Mouse (Mus musculus) embryonic facial prominence, embryonic 12.5 days (tissue): ENCODE data around the gene Osbpl9. TPM values are rescaled to one million over a fixed set of nuclear protein-coding genes. Genes with fewer than 3 reads are reported as not detected.

ENCODE experiments used
- ATAC-seq: fragments of 200-750 bp; cut with Nextera tagmentation; 2 replicates; pipeline ENCODE4 v1.8.0; 2017; ENCODE audit not compliant: insufficient number of reproducible peaks, insufficient read depth, low FRiP score, low TSS enrichment
- H3K27ac ChIP-seq: fragments of 300-500 bp; sonication (generic); 2 replicates; pipeline ENCODE4 v1.5.1; 2016; ENCODE audit warnings: mild to moderate bottlenecking
- H3K27me3 ChIP-seq: fragments of 300-500 bp; sonication (generic); 2 replicates; pipeline ENCODE4 v1.6.1; 2016; ENCODE audit warnings: mild to moderate bottlenecking, moderate library complexity
- H3K36me3 ChIP-seq: fragments of 300-500 bp; sonication (generic); 2 replicates; pipeline ENCODE4 v1.6.1; 2016; ENCODE audit warnings: mild to moderate bottlenecking
- H3K4me1 ChIP-seq: fragments of 300-500 bp; sonication (generic); 2 replicates; pipeline ENCODE4 v1.6.1; 2016
- H3K4me2 ChIP-seq: fragments of 300-500 bp; sonication (generic); replicated peaks from 2 replicates; pipeline ENCODE4 v1.6.1; 2016; ENCODE audit warnings: mild to moderate bottlenecking, moderate library complexity
- H3K4me3 ChIP-seq: fragments of 300-500 bp; sonication (generic); 2 replicates; pipeline ENCODE4 v1.5.1; 2016; ENCODE audit warnings: mild to moderate bottlenecking
- H3K9ac ChIP-seq: fragments of 300-500 bp; sonication (generic); 2 replicates; pipeline ENCODE4 v1.6.1; 2016; ENCODE audit warnings: mild to moderate bottlenecking, moderate library complexity
- H3K9me3 ChIP-seq: fragments of 300-500 bp; sonication (generic); 2 replicates; pipeline ENCODE4 v1.6.1; 2016; ENCODE audit warnings: mild to moderate bottlenecking, moderate library complexity
- WGBS: fragments of 180-500 bp; shearing (Covaris S2); methylation state at CpG from one replicate; pipeline ENCODE4 v1.1.7; 2016; 5-methylcytosine and 5-hydroxymethylcytosine counted together
- polyA plus RNA-seq: library from polyadenylated mRNA; unstranded; fragments of >200 nt; fragmentation: Nextera tagmentation; extraction: Ambion mirVana; gene quantifications from 2 replicates; pipeline ENCODE4 v1.2.1, GENCODE M21; 2016

Gene Osbpl9
- polyA plus RNA-seq, 1 experiment from 2014 or later = 76.1 TPM

- no peak overlapping the region for H3K27ac ChIP-seq
- H3K9ac ChIP-seq = no peak overlapping the region
- peaks cover 84% of the 10 kb centered on the region for H3K36me3 ChIP-seq
- H3K4me1 ChIP-seq = no peaks in the 10 kb centered on the region
- H3K9me3 ChIP-seq = no peaks in the 10 kb centered on the region
- H3K4me3 ChIP-seq = no peak overlapping the region
- ATAC-seq = no peak
- no peaks in the 10 kb centered on the region for H3K27me3 ChIP-seq
- 92% methylated on average over 8 of the region's 8 CpGs for WGBS
- H3K4me2 ChIP-seq = no peak overlapping the region
Observed at GRCm38 (mm10) chr4:109057640-109058039, 144.4 kb downstream of the Osbpl9 start.

GRCm38 (mm10) chr4:109056351-109056750, 145.7 kb downstream of the Osbpl9 start:
- H3K4me3 ChIP-seq = no peak overlapping the region
- no peak for ATAC-seq
- H3K36me3 ChIP-seq = peaks cover 74% of the 10 kb centered on the region
- 0 out of 2 replicates have a peak, but pooled peaks cover 3% of the 10 kb centered on the region for H3K4me1 ChIP-seq
- no peak overlapping the region for H3K9ac ChIP-seq
- WGBS = 85% methylated on average over 7 of the region's 7 CpGs
- no peak overlapping the region for H3K4me2 ChIP-seq
- H3K27ac ChIP-seq = no peak overlapping the region
- no peaks in the 10 kb centered on the region for H3K27me3 ChIP-seq
- no peaks in the 10 kb centered on the region for H3K9me3 ChIP-seq

GRCm38 (mm10) chr4:109054003-109054402, 148.1 kb downstream of the Osbpl9 start:
- Histone ChIP-seq H3K9ac (no peak overlapping the region), H3K36me3 (peaks cover 74% of the 10 kb centered on the region), H3K4me2 (no peak overlapping the region), H3K27me3 (no peaks in the 10 kb centered on the region), H3K4me3 (no peak overlapping the region), H3K4me1 (0 out of 2 replicates have a peak, but pooled peaks cover 3% of the 10 kb centered on the region), H3K27ac (no peak overlapping the region), H3K9me3 (no peaks in the 10 kb centered on the region)
- no peak for ATAC-seq
- 84% methylated on average over 9 of the region's 9 CpGs for WGBS

- Histone ChIP-seq H3K4me1 (0 out of 2 replicates have a peak, but pooled peaks cover 3% of the 10 kb centered on the region), H3K27me3 (no peaks in the 10 kb centered on the region), H3K4me2 (no peak overlapping the region), H3K9ac (no peak overlapping the region), H3K36me3 (peaks cover 68% of the 10 kb centered on the region), H3K27ac (no peak overlapping the region), H3K4me3 (no peak overlapping the region), H3K9me3 (no peaks in the 10 kb centered on the region)
- ATAC-seq = no peak
- no CpG with 5 or more reads among the region's 1 CpGs for WGBS
Observed at GRCm38 (mm10) chr4:109052282-109052681, 149.8 kb downstream of the Osbpl9 start.

GRCm38 (mm10) chr4:109048258-109048657, 153.8 kb downstream of the Osbpl9 start:
- H3K27me3 ChIP-seq = no peaks in the 10 kb centered on the region
- 94% methylated on average over 4 of the region's 4 CpGs for WGBS
- H3K4me3 ChIP-seq = no peak overlapping the region
- 0 out of 2 replicates have a peak, but pooled peaks cover 3% of the 10 kb centered on the region for H3K4me1 ChIP-seq
- peaks cover 62% of the 10 kb centered on the region for H3K36me3 ChIP-seq
- no peaks in the 10 kb centered on the region for H3K9me3 ChIP-seq
- H3K4me2 ChIP-seq = no peak overlapping the region
- H3K9ac ChIP-seq = no peak overlapping the region
- no peak for ATAC-seq
- H3K27ac ChIP-seq = no peak overlapping the region

GRCm38 (mm10) chr4:109043756-109044155, 158.3 kb downstream of the Osbpl9 start:
- H3K4me1 ChIP-seq = no peaks in the 10 kb centered on the region
- no peak overlapping the region for H3K4me2 ChIP-seq
- ATAC-seq = no peak
- H3K27me3 ChIP-seq = no peaks in the 10 kb centered on the region
- H3K27ac ChIP-seq = no peak overlapping the region
- H3K9me3 ChIP-seq = no peaks in the 10 kb centered on the region
- H3K36me3 ChIP-seq = peaks cover 74% of the 10 kb centered on the region
- no peak overlapping the region for H3K9ac ChIP-seq
- 70% methylated on average over 5 of the region's 5 CpGs for WGBS
- no peak overlapping the region for H3K4me3 ChIP-seq

GRCm38 (mm10) chr4:109043294-109043693, 158.8 kb downstream of the Osbpl9 start:
- ATAC-seq = no peak

GRCm38 (mm10) chr4:109042739-109043138, 159.3 kb downstream of the Osbpl9 start:
- Histone ChIP-seq H3K4me2 (no peak overlapping the region), H3K36me3 (peaks cover 68% of the 10 kb centered on the region), H3K9ac (no peak overlapping the region), H3K9me3 (no peaks in the 10 kb centered on the region), H3K27ac (no peak overlapping the region), H3K27me3 (no peaks in the 10 kb centered on the region), H3K4me1 (no peaks in the 10 kb centered on the region), H3K4me3 (no peak overlapping the region)
- WGBS = 85% methylated on average over 4 of the region's 4 CpGs
- no peak for ATAC-seq

More at GRCm38 (mm10) chr4:109043294-109043693, 158.8 kb downstream of the Osbpl9 start:
- Histone ChIP-seq H3K9ac (no peak overlapping the region), H3K9me3 (no peaks in the 10 kb centered on the region), H3K4me3 (no peak overlapping the region), H3K27me3 (no peaks in the 10 kb centered on the region), H3K36me3 (peaks cover 73% of the 10 kb centered on the region), H3K4me2 (no peak overlapping the region), H3K27ac (no peak overlapping the region), H3K4me1 (no peaks in the 10 kb centered on the region)
- WGBS = 80% methylated on average over 5 of the region's 5 CpGs

GRCm38 (mm10) chr4:109036327-109036726, 165.7 kb downstream of the Osbpl9 start:
- Histone ChIP-seq H3K4me1 (no peaks in the 10 kb centered on the region), H3K9me3 (no peaks in the 10 kb centered on the region), H3K4me3 (no peak overlapping the region), H3K9ac (no peak overlapping the region), H3K27ac (no peak overlapping the region), H3K27me3 (no peaks in the 10 kb centered on the region), H3K36me3 (peaks cover 42% of the 10 kb centered on the region), H3K4me2 (no peak overlapping the region)
- no peak for ATAC-seq

- Histone ChIP-seq H3K36me3 (peaks cover 35% of the 10 kb centered on the region), H3K9ac (no peak overlapping the region), H3K4me1 (no peaks in the 10 kb centered on the region), H3K4me3 (no peak overlapping the region), H3K27ac (no peak overlapping the region), H3K4me2 (no peak overlapping the region), H3K27me3 (no peaks in the 10 kb centered on the region), H3K9me3 (no peaks in the 10 kb centered on the region)
- WGBS = 96% methylated on average over 2 of the region's 2 CpGs
- no peak for ATAC-seq
Observed at GRCm38 (mm10) chr4:109030266-109030665, 171.8 kb downstream of the Osbpl9 start.

- Histone ChIP-seq H3K27me3 (no peaks in the 10 kb centered on the region), H3K36me3 (peaks cover 39% of the 10 kb centered on the region), H3K27ac (no peak overlapping the region), H3K4me2 (no peak overlapping the region), H3K9ac (no peak overlapping the region), H3K4me1 (no peaks in the 10 kb centered on the region), H3K9me3 (no peaks in the 10 kb centered on the region), H3K4me3 (no peak overlapping the region)
- WGBS = 88% methylated on average over 2 of the region's 2 CpGs
- no peak for ATAC-seq
Observed at GRCm38 (mm10) chr4:109029857-109030256, 172.2 kb downstream of the Osbpl9 start.

GRCm38 (mm10) chr4:109026543-109026942, 175.5 kb downstream of the Osbpl9 start:
- Histone ChIP-seq H3K4me3 (no peak overlapping the region), H3K36me3 (peaks cover 38% of the 10 kb centered on the region), H3K27ac (no peak overlapping the region), H3K9ac (no peak overlapping the region), H3K4me1 (no peaks in the 10 kb centered on the region), H3K9me3 (no peaks in the 10 kb centered on the region), H3K27me3 (no peaks in the 10 kb centered on the region), H3K4me2 (no peak overlapping the region)
- ATAC-seq = no peak
- 75% methylated on average over 3 of the region's 3 CpGs for WGBS

- peaks cover 31% of the 10 kb centered on the region for H3K36me3 ChIP-seq
- H3K4me3 ChIP-seq = no peak overlapping the region
- no peak for ATAC-seq
Observed at GRCm38 (mm10) chr4:109025061-109025460, 177.0 kb downstream of the Osbpl9 start.

More at GRCm38 (mm10) chr4:109025061-109025460, 177.0 kb downstream of the Osbpl9 start:
- Histone ChIP-seq H3K9ac (no peak overlapping the region), H3K27ac (no peak overlapping the region), H3K4me1 (no peaks in the 10 kb centered on the region), H3K9me3 (no peaks in the 10 kb centered on the region), H3K27me3 (no peaks in the 10 kb centered on the region), H3K4me2 (no peak overlapping the region)
- 62% methylated on average over 3 of the region's 3 CpGs for WGBS
